Mouse (Mus musculus) cerebellum, adult 2 months (tissue): ENCODE data around the gene Jak3.

ENCODE experiments used
- CTCF ChIP-seq: fragments of 200-500 bp; IDR thresholded peaks from 2 replicates; pipeline ENCODE4 v1.5.1; 2011; ENCODE audit warnings: low read depth, mild to moderate bottlenecking, control low read depth, low read length, moderate library complexity, borderline replicate concordance; ENCODE audit not compliant: insufficient read depth
- POLR2A ChIP-seq: fragments of 200-500 bp; IDR thresholded peaks from 2 replicates; pipeline ENCODE4 v1.6.1; 2011; ENCODE audit warnings: low read length, control low read depth, borderline replicate concordance; ENCODE audit not compliant: insufficient read depth

- no peak for TF ChIP-seq CTCF
- 0 out of 2 replicates have a peak, but pooled peaks have one; percentile 11 for TF ChIP-seq POLR2A
Measured at GRCm38 (mm10) chr8:71670621-71671548, 5.2 kb upstream of the Jak3 start.
